Mouse (Mus musculus): Measurements from ENCODE around the gene Dido1. TPM values are rescaled to one million over a fixed set of nuclear protein-coding genes. Genes with fewer than 3 reads are reported as not detected.
A peak's percentile ranks its signal among the peaks of the same experiment; 100 is the strongest.

Dido1 gene
- polyA plus RNA-seq, 1 experiment from 2014 or later: 30.8 TPM

DNA sequence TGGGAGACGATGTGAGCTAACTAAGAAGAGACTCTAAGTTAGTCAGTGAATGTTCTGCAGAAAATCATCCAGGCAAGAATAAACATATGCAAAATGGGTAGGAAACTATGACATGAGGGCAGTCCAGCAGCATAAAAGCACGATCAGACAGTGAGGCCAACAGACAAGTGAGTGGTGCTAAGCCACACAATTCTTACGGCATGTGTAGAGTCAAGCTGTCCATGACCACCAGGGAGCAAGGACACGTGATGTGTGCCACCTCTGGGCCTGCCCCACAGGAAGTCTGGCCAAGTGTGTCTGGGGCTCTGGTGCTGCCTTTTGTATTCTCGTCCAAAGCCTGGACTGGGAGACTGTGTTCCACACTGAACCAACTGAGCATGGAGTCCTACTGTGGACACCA lies 20.0 kb downstream of the Dido1 start:
- no peak for ATAC-seq
- ChIA-PET CTCF (interaction anchor here (1.0 to 3.0 kb wide), 3 partner anchors 11 to 13 kb away, joined by 3 to 23 read pairs (median 9); no protein-coding TSS in a partner anchor), POLR2A (interaction anchor here (1.1 kb wide), 1 partner anchor 10 kb away, joined by 3 read pairs; no protein-coding TSS in a partner anchor)
- H3K27me3 ChIP-seq: no peaks in the 10 kb centered on the region
- in situ Hi-C loops (cut with MboI; ENCODE audit: low pct_unique_long_range_greater_than_20kb): no loop called here
- DNase-seq (ENCODE audit: low read depth, low spot score): no peak
- TF ChIP-seq CTCF (IDR thresholded peaks at IDR 0.05): no peak

DNA sequence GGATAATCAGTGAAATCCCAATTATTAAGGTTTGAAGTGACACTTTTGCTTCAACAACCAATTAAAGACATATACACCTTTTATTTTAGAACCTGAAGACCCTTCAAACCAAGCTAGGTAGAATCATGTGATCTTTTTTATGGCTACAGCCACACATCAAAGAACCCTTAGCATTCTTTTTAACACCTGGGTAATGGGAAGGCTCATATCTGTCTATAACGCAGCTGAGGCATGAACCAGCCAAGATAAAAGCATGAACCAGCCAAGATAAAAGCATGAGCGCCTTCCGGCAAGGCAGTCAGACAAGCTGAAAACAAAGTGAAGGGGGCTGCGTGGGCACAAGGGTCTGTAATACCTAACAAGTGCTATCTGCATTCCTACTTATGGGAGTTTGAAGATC lies 25.8 kb downstream of the Dido1 start:
- no peak for DNase-seq (ENCODE audit: low read depth, low spot score)
- H3K27me3 ChIP-seq: no peaks in the 10 kb centered on the region
- ChIA-PET POLR2A (no interaction called here), CTCF (interaction anchor here (0.7 to 1.1 kb wide), 2 partner anchors 11 to 27 kb away, joined by 3 to 4 read pairs; no protein-coding TSS in a partner anchor)
- no peak for TF ChIP-seq CTCF (IDR thresholded peaks at IDR 0.05)
- ATAC-seq: no peak
- in situ Hi-C loops (cut with MboI; ENCODE audit: low pct_unique_long_range_greater_than_20kb): no loop called here

GRCm38 (mm10) chr2:180683524-180683923 lies 26.3 kb downstream of the Dido1 start:
- no peaks in the 10 kb centered on the region for H3K27me3 ChIP-seq
- CTCF ChIA-PET: no interaction called here
- POLR2A ChIA-PET: no interaction called here
- no peak for TF ChIP-seq CTCF (IDR thresholded peaks at IDR 0.05)
- ATAC-seq (no peak), DNase-seq (ENCODE audit: low read depth, low spot score) (no peak)
- in situ Hi-C loops (cut with MboI; ENCODE audit: low pct_unique_long_range_greater_than_20kb): no loop called here

GRCm38 (mm10) chr2:180681225-180681624 lies 28.6 kb downstream of the Dido1 start:
- CTCF ChIA-PET: interaction anchor here (1.8 kb wide), 1 partner anchor 14 kb away, joined by 4 read pairs; no protein-coding TSS in a partner anchor
- ATAC-seq: no peak
- TF ChIP-seq CTCF (IDR thresholded peaks at IDR 0.05): no peak
- POLR2A ChIA-PET: no interaction called here
- no peak for DNase-seq (ENCODE audit: low read depth, low spot score)
- in situ Hi-C loops (cut with MboI; ENCODE audit: low pct_unique_long_range_greater_than_20kb): no loop called here
- H3K27me3 ChIP-seq: no peaks in the 10 kb centered on the region

- POLR2A ChIA-PET: interaction anchor here (0.7 to 1.4 kb wide), 2 partner anchors 12 to 20 kb away, joined by 3 to 4 read pairs; no protein-coding TSS in a partner anchor
- H3K27me3 ChIP-seq: no peaks in the 10 kb centered on the region
- CTCF ChIA-PET: interaction anchor here (0.9 to 3.6 kb wide), 12 partner anchors 9 to 210 kb away, joined by 3 to 23 read pairs (median 5); no protein-coding TSS in a partner anchor
- DNase-seq (ENCODE audit: low read depth, low spot score): no peak
- peak; percentile 54 for ATAC-seq
- peak; percentile 84 for TF ChIP-seq CTCF (IDR thresholded peaks at IDR 0.05)
- in situ Hi-C loops (cut with MboI; ENCODE audit: low pct_unique_long_range_greater_than_20kb): no loop called here
Measured at GRCm38 (mm10) chr2:180678609-180679140, 31.1 kb downstream of the Dido1 start.

DNA sequence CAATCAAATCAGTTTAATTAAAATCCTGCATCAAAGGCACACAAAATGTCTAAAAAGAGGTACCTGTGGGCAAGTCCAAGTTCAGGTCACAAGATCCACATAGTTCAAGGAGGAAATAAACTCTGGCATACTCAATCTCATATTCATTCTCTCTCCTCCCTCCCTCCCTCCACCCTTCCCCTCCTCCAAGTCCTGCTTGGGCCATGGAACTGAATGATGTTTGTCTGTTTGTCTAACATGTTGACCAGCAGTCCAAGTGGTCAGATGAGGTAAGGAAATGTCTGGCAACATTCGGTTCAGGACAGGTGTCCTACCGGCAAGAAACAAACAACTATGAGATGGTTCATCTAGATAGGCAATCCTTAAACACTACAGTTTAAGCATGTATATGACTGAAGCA lies 33.1 kb downstream of the Dido1 start:
- ChIA-PET CTCF (interaction anchor here (3.6 kb wide), 1 partner anchor 26 kb away, joined by 23 read pairs; no protein-coding TSS in a partner anchor), POLR2A (no interaction called here)
- DNase-seq (ENCODE audit: low read depth, low spot score) (no peak), ATAC-seq (no peak)
- no peaks in the 10 kb centered on the region for H3K27me3 ChIP-seq
- TF ChIP-seq CTCF (IDR thresholded peaks at IDR 0.05): no peak
- in situ Hi-C loops (cut with MboI; ENCODE audit: low pct_unique_long_range_greater_than_20kb): no loop called here

DNA sequence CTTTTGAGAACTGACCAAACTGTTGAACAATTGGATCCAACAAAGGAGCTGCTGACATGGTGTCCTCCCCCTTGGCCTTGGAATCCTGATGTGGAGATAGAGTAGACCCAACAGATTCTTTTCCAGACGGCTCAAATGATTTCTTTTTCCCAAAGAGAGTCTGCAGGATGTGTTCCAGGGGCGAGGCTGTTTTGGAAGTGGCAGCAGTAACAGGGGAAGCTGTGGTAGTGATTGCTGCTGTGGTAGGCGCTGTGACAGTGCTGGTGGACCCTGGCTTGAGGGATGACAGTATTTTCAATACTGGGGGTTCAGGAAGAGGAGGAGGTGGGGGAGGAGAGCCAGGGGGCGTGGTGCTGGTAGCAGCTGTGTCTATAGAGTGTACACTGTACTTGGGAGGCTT lies 47.8 kb downstream of the Dido1 start:
- TF ChIP-seq CTCF (IDR thresholded peaks at IDR 0.05): no peak
- in situ Hi-C loops (cut with MboI; ENCODE audit: low pct_unique_long_range_greater_than_20kb): no loop called here
- POLR2A ChIA-PET: no interaction called here
- DNase-seq (ENCODE audit: low read depth, low spot score): no peak
- no peak for ATAC-seq
- no peaks in the 10 kb centered on the region for H3K27me3 ChIP-seq
- CTCF ChIA-PET: interaction anchor here (1.4 to 2.3 kb wide), 2 partner anchors 15 to 17 kb away, joined by 3 to 6 read pairs; no protein-coding TSS in a partner anchor

GRCm38 (mm10) chr2:180660521-180660920 lies 49.3 kb downstream of the Dido1 start:
- no peak for TF ChIP-seq CTCF (IDR thresholded peaks at IDR 0.05)
- ATAC-seq (no peak), DNase-seq (ENCODE audit: low read depth, low spot score) (no peak)
- CTCF ChIA-PET: no interaction called here
- POLR2A ChIA-PET: no interaction called here
- in situ Hi-C loops (cut with MboI; ENCODE audit: low pct_unique_long_range_greater_than_20kb): no loop called here
- no peaks in the 10 kb centered on the region for H3K27me3 ChIP-seq

GRCm38 (mm10) chr2:180659353-180660150 lies 50.2 kb downstream of the Dido1 start:
- ChIA-PET CTCF (no interaction called here), POLR2A (no interaction called here)
- ATAC-seq: no peak
- no peak for DNase-seq (ENCODE audit: low read depth, low spot score)
- H3K27me3 ChIP-seq: no peaks in the 10 kb centered on the region
- no peak for TF ChIP-seq CTCF (IDR thresholded peaks at IDR 0.05)
- in situ Hi-C loops (cut with MboI; ENCODE audit: low pct_unique_long_range_greater_than_20kb): no loop called here

GRCm38 (mm10) chr2:180658381-180658780 lies 51.4 kb downstream of the Dido1 start:
- ATAC-seq (no peak), DNase-seq (ENCODE audit: low read depth, low spot score) (no peak)
- TF ChIP-seq CTCF (IDR thresholded peaks at IDR 0.05): no peak
- ChIA-PET POLR2A (interaction anchor here (0.6 kb wide), 1 partner anchor 22 kb away, joined by 3 read pairs; no protein-coding TSS in a partner anchor), CTCF (interaction anchor here (2.6 kb wide), 1 partner anchor 12 kb away, joined by 8 read pairs; no protein-coding TSS in a partner anchor)
- in situ Hi-C loops (cut with MboI; ENCODE audit: low pct_unique_long_range_greater_than_20kb): no loop called here
- H3K27me3 ChIP-seq: no peaks in the 10 kb centered on the region
